Mouse (Mus musculus): ENCODE data around the gene Igfbp6. TPM values are rescaled to one million over a fixed set of nuclear protein-coding genes. Genes with fewer than 3 reads are reported as not detected.

Igfbp6 gene
- polyA plus RNA-seq, 1 experiment from 2014 or later: 8.8 TPM

DNA sequence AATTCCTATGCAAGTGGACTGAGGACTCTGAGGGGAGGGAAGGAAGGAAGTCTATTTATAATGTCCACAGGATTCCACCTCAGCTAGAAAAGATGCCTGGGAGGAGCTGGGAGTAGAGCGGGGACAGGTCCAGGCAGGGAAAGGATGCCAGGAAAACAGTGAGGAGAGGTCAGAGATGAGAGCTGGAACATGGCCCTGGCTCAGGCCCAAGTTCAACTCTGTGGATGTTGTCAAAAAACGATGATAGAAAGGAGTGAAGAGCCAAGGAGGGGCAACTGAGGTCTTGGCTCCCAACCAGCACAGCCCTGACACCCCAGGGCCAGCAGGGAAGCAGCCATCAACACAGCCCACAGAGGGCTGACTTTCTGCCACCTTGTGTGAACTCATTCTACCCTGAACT, 17.9 kb upstream of the Igfbp6 start:
- no peak overlapping the region for H3K27ac ChIP-seq (ENCODE audit: low read depth)
- H3K4me2 ChIP-seq (ENCODE audit: low read length): no peak overlapping the region
- H3K4me3 ChIP-seq (ENCODE audit: low read depth, low read length): no peak overlapping the region
- no peaks in the 10 kb centered on the region for H3K4me1 ChIP-seq (replicated peaks; ENCODE audit: control insufficient read depth, insufficient read depth, low read length)
- WGBS: 80% methylated on average over 2 of the region's 2 CpGs
- no peak for DNase-seq (ENCODE audit: low spot score)
- H3K9ac ChIP-seq (ENCODE audit: low read length): no peak overlapping the region
- ATAC-seq (replicated peaks; ENCODE audit: low FRiP score, low TSS enrichment, low read depth): no peak
- no peaks in the 10 kb centered on the region for H3K9me3 ChIP-seq (ENCODE audit: control insufficient read depth, low read length)
- peaks cover 67% of the 10 kb centered on the region for H3K36me3 ChIP-seq (ENCODE audit: control insufficient read depth, insufficient read depth, low read length)
- H3K27me3 ChIP-seq (replicated peaks; ENCODE audit: control insufficient read depth, insufficient read depth, low read length): no peaks in the 10 kb centered on the region

DNA sequence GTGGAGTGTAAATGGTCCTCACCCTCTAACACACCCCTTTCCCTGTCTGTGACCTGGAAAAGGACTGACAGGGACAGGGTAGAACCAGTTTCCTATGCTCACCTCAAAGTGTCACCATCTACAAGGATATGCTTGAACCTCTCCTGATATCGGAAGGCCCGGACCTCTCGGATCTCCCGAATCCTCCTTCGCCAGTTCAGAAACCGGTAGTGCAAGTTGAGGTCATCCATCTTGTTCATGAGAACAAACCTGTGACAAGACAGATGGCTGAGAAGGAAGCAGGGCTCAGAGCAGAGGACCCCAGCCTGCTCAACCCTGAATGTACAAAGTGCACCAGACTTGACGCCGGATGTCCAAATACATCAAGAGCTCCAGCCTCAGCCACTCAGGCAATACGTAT, 10.8 kb upstream of the Igfbp6 start:
- H3K27ac ChIP-seq (ENCODE audit: low read depth): no peak overlapping the region
- no peak overlapping the region for H3K4me3 ChIP-seq (ENCODE audit: low read depth, low read length)
- no peaks in the 10 kb centered on the region for H3K27me3 ChIP-seq (replicated peaks; ENCODE audit: control insufficient read depth, insufficient read depth, low read length)
- H3K4me1 ChIP-seq (replicated peaks; ENCODE audit: control insufficient read depth, insufficient read depth, low read length): peaks cover 12% of the 10 kb centered on the region
- no peaks in the 10 kb centered on the region for H3K9me3 ChIP-seq (ENCODE audit: control insufficient read depth, low read length)
- no peak for DNase-seq (ENCODE audit: low spot score)
- no peak overlapping the region for H3K9ac ChIP-seq (ENCODE audit: low read length)
- H3K36me3 ChIP-seq (ENCODE audit: control insufficient read depth, insufficient read depth, low read length): peaks cover 48% of the 10 kb centered on the region
- ATAC-seq (replicated peaks; ENCODE audit: low FRiP score, low TSS enrichment, low read depth): no peak
- no peak overlapping the region for H3K4me2 ChIP-seq (ENCODE audit: low read length)
- 71% methylated on average over 9 of the region's 9 CpGs for WGBS

GRCm38 (mm10) chr15:102134709-102135108, 9.5 kb upstream of the Igfbp6 start:
- Histone ChIP-seq H3K36me3 (ENCODE audit: control insufficient read depth, insufficient read depth, low read length) (peaks cover 34% of the 10 kb centered on the region), H3K9me3 (ENCODE audit: control insufficient read depth, low read length) (no peaks in the 10 kb centered on the region), H3K27me3 (replicated peaks; ENCODE audit: control insufficient read depth, insufficient read depth, low read length) (no peaks in the 10 kb centered on the region), H3K4me3 (ENCODE audit: low read depth, low read length) (no peak overlapping the region), H3K4me2 (ENCODE audit: low read length) (peak overlapping the region; percentile 78), H3K9ac (ENCODE audit: low read length) (no peak overlapping the region), H3K4me1 (replicated peaks; ENCODE audit: control insufficient read depth, insufficient read depth, low read length) (peaks cover 12% of the 10 kb centered on the region), H3K27ac (ENCODE audit: low read depth) (no peak overlapping the region)
- DNase-seq (ENCODE audit: low spot score): no peak
- no peak for ATAC-seq (replicated peaks; ENCODE audit: low FRiP score, low TSS enrichment, low read depth)
- WGBS: 69% methylated on average over 2 of the region's 2 CpGs

DNA sequence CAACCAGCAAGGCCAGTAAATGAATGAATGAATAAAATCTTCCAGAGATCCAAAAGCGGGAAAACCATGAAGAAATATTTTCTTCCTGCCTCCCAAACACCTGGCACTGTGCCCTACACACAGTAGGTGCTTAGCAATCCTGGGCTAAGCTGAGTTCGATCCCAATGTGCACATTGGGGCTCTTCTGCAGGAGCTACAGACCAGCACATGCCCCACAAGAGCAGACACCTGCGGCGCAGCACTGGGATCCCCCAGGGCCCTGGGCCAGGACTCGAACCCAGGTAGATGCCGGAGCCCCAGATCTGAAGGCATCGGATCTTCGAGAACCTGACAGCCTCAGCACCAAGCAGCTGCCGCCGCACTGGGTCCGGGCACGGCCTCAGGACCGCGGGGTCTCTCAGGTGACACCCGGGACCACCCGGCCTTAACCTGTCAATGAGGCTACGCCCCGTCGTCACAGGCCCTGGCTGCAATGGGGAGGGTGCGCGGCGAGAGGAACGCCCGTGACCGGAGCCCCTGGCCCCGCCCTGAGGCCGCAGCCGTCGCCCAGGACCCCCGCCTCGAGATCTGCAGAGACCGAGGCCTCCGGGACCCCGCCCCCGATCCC, 8.5 kb upstream of the Igfbp6 start:
- WGBS: 3% methylated on average over 35 of the region's 35 CpGs
- no peaks in the 10 kb centered on the region for H3K9me3 ChIP-seq (ENCODE audit: control insufficient read depth, low read length)
- peaks cover 25% of the 10 kb centered on the region for H3K36me3 ChIP-seq (ENCODE audit: control insufficient read depth, insufficient read depth, low read length)
- H3K9ac ChIP-seq (ENCODE audit: low read length): peak overlapping the region; percentile 74
- DNase-seq (ENCODE audit: low spot score): no peak
- H3K4me3 ChIP-seq (ENCODE audit: low read depth, low read length): peak overlapping the region; percentile 85
- no peaks in the 10 kb centered on the region for H3K27me3 ChIP-seq (replicated peaks; ENCODE audit: control insufficient read depth, insufficient read depth, low read length)
- peak overlapping the region; percentile 72; the same call in 1 of the 2 replicates for H3K27ac ChIP-seq (ENCODE audit: low read depth)
- ATAC-seq (replicated peaks; ENCODE audit: low FRiP score, low TSS enrichment, low read depth): peak; percentile 78
- peak overlapping the region; percentile 78 for H3K4me2 ChIP-seq (ENCODE audit: low read length)
- peaks cover 12% of the 10 kb centered on the region for H3K4me1 ChIP-seq (replicated peaks; ENCODE audit: control insufficient read depth, insufficient read depth, low read length)

DNA sequence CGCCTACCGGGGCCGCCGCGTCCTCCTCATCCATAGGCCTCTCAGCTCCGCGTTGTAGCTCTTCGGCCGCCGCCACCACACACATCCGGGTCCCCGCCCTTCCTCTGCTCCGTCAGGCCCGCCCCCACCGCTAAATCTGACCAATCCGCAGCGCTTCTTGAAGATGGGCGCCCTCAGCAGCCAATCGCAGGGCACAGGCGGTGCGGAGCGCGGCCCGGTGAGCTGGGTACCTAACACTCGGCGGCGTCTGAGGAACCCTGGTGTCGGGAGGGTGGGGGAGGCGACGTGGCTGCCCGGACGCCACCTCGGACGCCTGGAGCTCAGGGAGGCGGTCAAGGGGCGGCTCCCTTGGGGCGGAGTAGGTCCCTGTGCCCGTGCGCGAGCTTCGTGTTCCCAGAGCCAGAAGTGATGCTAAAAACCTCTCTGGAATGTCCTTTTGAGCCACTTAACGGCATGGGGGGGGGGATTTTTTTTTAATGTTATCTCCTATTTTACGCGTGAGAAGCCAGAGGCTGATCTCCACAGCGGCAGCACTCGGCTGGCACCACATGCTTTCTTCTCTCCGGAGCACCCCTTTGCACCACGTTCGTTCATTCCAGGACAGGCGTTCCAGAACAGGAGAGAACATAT, 7.9 kb upstream of the Igfbp6 start, which contains the start of gene Spryd3:
Gene Spryd3, minus strand, starts transcription at position 106 of the 630 bp plus-strand sequence.
- H3K9me3 ChIP-seq (ENCODE audit: control insufficient read depth, low read length): no peaks in the 10 kb centered on the region
- H3K36me3 ChIP-seq (ENCODE audit: control insufficient read depth, insufficient read depth, low read length): peaks cover 19% of the 10 kb centered on the region
- H3K4me1 ChIP-seq (replicated peaks; ENCODE audit: control insufficient read depth, insufficient read depth, low read length): peaks cover 12% of the 10 kb centered on the region
- no peaks in the 10 kb centered on the region for H3K27me3 ChIP-seq (replicated peaks; ENCODE audit: control insufficient read depth, insufficient read depth, low read length)
- H3K4me2 ChIP-seq (ENCODE audit: low read length): peak within 1 kb of the TSS; percentile 78
- peak; percentile 98 for ATAC-seq (replicated peaks; ENCODE audit: low FRiP score, low TSS enrichment, low read depth)
- peak within 1 kb of the TSS; percentile 85 for H3K4me3 ChIP-seq (ENCODE audit: low read depth, low read length)
- peak; percentile 99 for DNase-seq (ENCODE audit: low spot score)
- 1% methylated on average over 49 of the region's 50 CpGs for WGBS
- peak within 1 kb of the TSS; percentile 72 for H3K27ac ChIP-seq (ENCODE audit: low read depth)
- peak within 1 kb of the TSS; percentile 74 for H3K9ac ChIP-seq (ENCODE audit: low read length)

GRCm38 (mm10) chr15:102141120-102141519, 3.0 kb upstream of the Igfbp6 start:
- 92% methylated on average over 5 of the region's 5 CpGs for WGBS
- peaks cover 24% of the 10 kb centered on the region for H3K27me3 ChIP-seq (replicated peaks; ENCODE audit: control insufficient read depth, insufficient read depth, low read length)

DNA sequence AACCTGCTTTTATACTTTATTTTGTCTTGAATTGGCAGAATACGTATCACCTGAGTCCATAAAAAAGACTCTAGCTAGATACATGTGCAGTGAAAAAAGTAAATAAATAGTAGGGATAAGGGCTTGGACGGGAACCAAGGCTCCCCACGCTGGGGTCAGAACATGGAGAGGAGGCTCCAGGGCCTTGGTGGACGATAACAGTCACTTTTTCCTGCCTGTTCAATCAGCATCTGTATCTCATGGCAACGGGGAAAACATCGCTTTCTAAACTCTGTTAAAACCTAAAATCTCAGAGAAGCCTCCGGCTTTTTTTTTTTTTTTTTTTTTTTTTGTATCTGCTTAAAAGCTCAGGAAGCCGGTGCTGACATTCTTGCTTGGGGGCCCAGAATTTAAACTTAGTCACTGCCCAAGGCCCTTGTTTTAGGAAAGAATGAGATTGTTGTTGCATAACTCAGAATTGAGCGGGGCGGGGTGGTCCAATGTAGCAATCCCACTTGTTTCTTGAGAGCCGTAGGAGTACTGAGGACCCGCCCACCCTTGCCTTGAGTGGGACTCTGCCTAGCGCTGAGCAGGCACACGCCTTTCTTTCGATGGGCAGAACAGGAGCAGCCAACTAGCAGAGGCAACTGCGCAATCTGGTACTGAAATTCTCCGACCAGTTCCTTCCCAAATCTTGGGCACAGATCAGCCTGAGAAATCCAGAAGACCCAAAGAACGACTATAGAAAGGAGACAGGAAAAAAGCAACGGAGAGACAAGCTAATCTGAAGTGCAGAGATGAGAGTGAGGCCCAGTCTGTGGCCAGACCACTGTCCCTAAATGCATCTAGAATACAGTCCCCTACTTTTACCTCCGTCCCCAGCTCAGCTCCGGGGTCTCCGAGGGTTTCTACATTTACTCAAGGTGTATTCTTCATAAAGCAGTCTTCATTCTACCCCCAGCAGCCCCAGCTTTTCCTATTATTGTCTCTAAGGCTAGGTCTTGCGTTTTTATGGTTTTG, 949 bp upstream of the Igfbp6 start:
- Histone ChIP-seq H3K4me3 (ENCODE audit: low read depth, low read length) (no peak overlapping the region), H3K27ac (ENCODE audit: low read depth) (no peak overlapping the region), H3K4me2 (ENCODE audit: low read length) (no peak overlapping the region), H3K9me3 (ENCODE audit: control insufficient read depth, low read length) (no peaks in the 10 kb centered on the region), H3K4me1 (replicated peaks; ENCODE audit: control insufficient read depth, insufficient read depth, low read length) (peaks cover 18% of the 10 kb centered on the region; the same call in 1 of the 2 replicates), H3K27me3 (replicated peaks; ENCODE audit: control insufficient read depth, insufficient read depth, low read length) (peaks cover 24% of the 10 kb centered on the region), H3K36me3 (ENCODE audit: control insufficient read depth, insufficient read depth, low read length) (no peaks in the 10 kb centered on the region), H3K9ac (ENCODE audit: low read length) (no peak overlapping the region)
- WGBS: 48% methylated on average over 23 of the region's 23 CpGs
- no peak for ATAC-seq (replicated peaks; ENCODE audit: low FRiP score, low TSS enrichment, low read depth)
- peak; percentile 63 for DNase-seq (ENCODE audit: low spot score)

More at GRCm38 (mm10) chr15:102141120-102141519, 3.0 kb upstream of the Igfbp6 start:
- DNase-seq (ENCODE audit: low spot score) (no peak), ATAC-seq (replicated peaks; ENCODE audit: low FRiP score, low TSS enrichment, low read depth) (no peak)
- Histone ChIP-seq H3K4me3 (ENCODE audit: low read depth, low read length) (no peak overlapping the region), H3K4me1 (replicated peaks; ENCODE audit: control insufficient read depth, insufficient read depth, low read length) (peaks cover 17% of the 10 kb centered on the region; the same call in 1 of the 2 replicates), H3K9ac (ENCODE audit: low read length) (no peak overlapping the region), H3K4me2 (ENCODE audit: low read length) (no peak overlapping the region), H3K9me3 (ENCODE audit: control insufficient read depth, low read length) (no peaks in the 10 kb centered on the region), H3K27ac (ENCODE audit: low read depth) (no peak overlapping the region), H3K36me3 (ENCODE audit: control insufficient read depth, insufficient read depth, low read length) (no peaks in the 10 kb centered on the region)

DNA sequence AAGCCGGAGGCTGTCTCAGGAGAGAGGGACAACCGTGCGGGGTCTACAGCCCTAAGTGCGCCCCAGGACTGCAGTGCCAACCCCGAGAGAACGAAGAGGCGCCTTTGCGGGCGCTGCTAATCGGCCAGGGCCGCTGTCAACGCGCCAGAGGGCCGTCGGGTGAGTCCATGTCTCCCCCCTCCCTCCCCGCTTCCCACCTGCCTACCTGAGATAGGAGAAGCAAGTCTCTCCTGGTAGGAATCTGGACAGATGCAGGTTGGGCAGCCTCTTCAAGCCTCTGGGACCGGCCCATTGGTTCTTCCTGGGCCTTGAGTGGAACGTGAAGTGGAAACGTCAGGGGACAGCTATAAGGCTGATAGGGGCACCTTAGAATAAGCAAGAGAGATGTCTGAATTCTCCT, 564 bp downstream of the Igfbp6 start:
- ATAC-seq (replicated peaks; ENCODE audit: low FRiP score, low TSS enrichment, low read depth): no peak

More for the DNA sequence above, 564 bp downstream of the Igfbp6 start:
- H3K4me2 ChIP-seq (ENCODE audit: low read length): peak overlapping the region; percentile 13
- H3K9ac ChIP-seq (ENCODE audit: low read length): no peak overlapping the region
- no peak for DNase-seq (ENCODE audit: low spot score)
- no peak overlapping the region for H3K27ac ChIP-seq (ENCODE audit: low read depth)
- peak overlapping the region; percentile 20 for H3K4me3 ChIP-seq (ENCODE audit: low read depth, low read length)
- peaks cover 24% of the 10 kb centered on the region for H3K27me3 ChIP-seq (replicated peaks; ENCODE audit: control insufficient read depth, insufficient read depth, low read length)
- H3K4me1 ChIP-seq (replicated peaks; ENCODE audit: control insufficient read depth, insufficient read depth, low read length): peaks cover 18% of the 10 kb centered on the region; the same call in 1 of the 2 replicates
- no peaks in the 10 kb centered on the region for H3K36me3 ChIP-seq (ENCODE audit: control insufficient read depth, insufficient read depth, low read length)
- no peaks in the 10 kb centered on the region for H3K9me3 ChIP-seq (ENCODE audit: control insufficient read depth, low read length)
- WGBS: 17% methylated on average over 19 of the region's 19 CpGs
